Mouse (Mus musculus) right cerebral cortex, adult 18-20 months (tissue): ENCODE data around the gene Men1.
"Not testable (repeated sequence)": the region's sequence is repeated elsewhere in the genome, so short reads cannot be mapped to it uniquely, and the experiment has no call there.

Experiments
- DNase-seq: peaks from one replicate; pipeline ENCODE4 v3.0.0; 2022; ENCODE audit warnings: mixed read lengths

Gene Men1

GRCm38 (mm10) chr19:6334673-6335457 is at the start of gene Men1:
Men1 (plus strand) TSS chr19:6334979.
- DNase-seq, result peak; percentile 99

- no peak for DNase-seq
Observed at GRCm38 (mm10) chr19:6285226-6285625, 49.6 kb upstream of the Men1 start.

- no peak for DNase-seq
Observed at GRCm38 (mm10) chr19:6285632-6286433, 48.9 kb upstream of the Men1 start.

- DNase-seq, result no peak
Observed at GRCm38 (mm10) chr19:6286434-6287401, 48.1 kb upstream of the Men1 start.

- no peak for DNase-seq
Observed at GRCm38 (mm10) chr19:6288236-6288894, 46.4 kb upstream of the Men1 start.

- DNase-seq, result no peak
Observed at GRCm38 (mm10) chr19:6289696-6290238, 45.0 kb upstream of the Men1 start.

- DNase-seq, result not testable (repeated sequence)
Observed at GRCm38 (mm10) chr19:6290720-6291116, 44.1 kb upstream of the Men1 start.

GRCm38 (mm10) chr19:6291117-6291781 is 43.5 kb upstream of the Men1 start:
- DNase-seq, result no peak

- DNase-seq, result no peak
Observed at GRCm38 (mm10) chr19:6292262-6292661, 42.5 kb upstream of the Men1 start.

GRCm38 (mm10) chr19:6294301-6294700 is 40.5 kb upstream of the Men1 start:
- DNase-seq, result no peak

- DNase-seq, result no peak
Observed at GRCm38 (mm10) chr19:6296551-6297210, 38.1 kb upstream of the Men1 start.

- no peak for DNase-seq
Observed at GRCm38 (mm10) chr19:6297641-6298040, 37.1 kb upstream of the Men1 start.

GRCm38 (mm10) chr19:6299003-6299402 is 35.8 kb upstream of the Men1 start:
- no peak for DNase-seq

GRCm38 (mm10) chr19:6299450-6300267 is 35.1 kb upstream of the Men1 start:
- DNase-seq, result no peak

GRCm38 (mm10) chr19:6300402-6300841 is 34.4 kb upstream of the Men1 start:
- DNase-seq, result no peak

GRCm38 (mm10) chr19:6302114-6302513 is 32.7 kb upstream of the Men1 start:
- no peak for DNase-seq

- peak; percentile 47 for DNase-seq
Observed at GRCm38 (mm10) chr19:6302522-6302921, 32.3 kb upstream of the Men1 start.

- DNase-seq, result no peak
Observed at GRCm38 (mm10) chr19:6303831-6304230, 30.9 kb upstream of the Men1 start.

- peak; percentile 79 for DNase-seq
Observed at GRCm38 (mm10) chr19:6304787-6305516, 29.8 kb upstream of the Men1 start.
